Mouse (Mus musculus) embryonic fibroblast, embryonic 13.5 days (primary cell): Measurements from ENCODE around the gene Rad51b.

Experiments used
- CTCF ChIP-seq: IDR thresholded peaks from 2 replicates; pipeline ENCODE4 v1.5.1; 2011; ENCODE audit warnings: mild to moderate bottlenecking, control low read depth, low read length, moderate library complexity, borderline replicate concordance; ENCODE audit not compliant: insufficient read depth
- POLR2A ChIP-seq: IDR thresholded peaks from 2 replicates; pipeline ENCODE4 v1.6.1; 2011; ENCODE audit warnings: low read depth, mild to moderate bottlenecking, control low read depth, low read length, moderate library complexity

DNA sequence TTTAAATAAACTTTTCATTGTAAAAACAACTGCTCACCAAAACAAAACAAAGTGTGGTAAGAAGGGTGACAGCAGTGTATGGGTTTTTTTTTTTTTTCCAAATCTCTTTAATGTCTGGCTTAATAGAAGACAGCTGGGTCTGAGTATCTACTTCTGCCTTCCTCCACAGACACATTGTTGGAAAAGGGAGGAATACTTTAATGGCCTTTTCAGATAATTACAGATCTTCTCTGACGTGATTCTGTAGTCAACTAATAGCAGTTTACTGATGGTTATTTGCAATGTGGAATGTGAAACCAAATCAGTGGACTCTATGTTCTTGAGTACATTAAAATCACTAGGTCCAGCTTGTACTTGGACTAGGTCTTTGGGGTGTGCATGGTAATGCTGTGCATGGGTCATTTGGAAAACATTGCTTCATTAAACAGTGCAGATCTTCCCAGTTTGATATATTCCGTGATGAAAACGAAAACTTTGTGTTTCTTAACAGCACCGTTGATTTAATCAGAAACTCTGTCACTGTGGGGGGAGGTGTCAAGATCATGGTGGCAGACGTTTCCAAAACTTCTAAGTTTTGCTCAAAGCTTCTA, 556.9 kb downstream of the Rad51b start:
- TF ChIP-seq CTCF: no peak
- TF ChIP-seq POLR2A: no peak
